Mouse (Mus musculus): ENCODE measurements at regions not wholly inside any gene's neighbourhood (a gene's known extent, or its start where the extent isn't known, plus 50 kb on each side); places are given as distances from the start of the nearest gene placed in this dataset.

GRCm38 (mm10) chr8:116282341-116282740 lies 222.4 kb upstream of the Dynlrb2 start:
- TF ChIP-seq CTCF (conservative IDR thresholded peaks at IDR 0.05; ENCODE audit: low read length): no peak
- TF ChIP-seq POU5F1 (IDR thresholded peaks at IDR 0.05; ENCODE audit: borderline replicate concordance, low read length): no peak

Data from E14TG2a.4 (cell line).